Mouse (Mus musculus) cerebellum, adult 8-10 months (tissue): ENCODE measurements around the gene Slc2a1.

Experiments
- DNase-seq: peaks from one replicate; pipeline ENCODE4 v3.0.0; 2022

Gene Slc2a1

DNA sequence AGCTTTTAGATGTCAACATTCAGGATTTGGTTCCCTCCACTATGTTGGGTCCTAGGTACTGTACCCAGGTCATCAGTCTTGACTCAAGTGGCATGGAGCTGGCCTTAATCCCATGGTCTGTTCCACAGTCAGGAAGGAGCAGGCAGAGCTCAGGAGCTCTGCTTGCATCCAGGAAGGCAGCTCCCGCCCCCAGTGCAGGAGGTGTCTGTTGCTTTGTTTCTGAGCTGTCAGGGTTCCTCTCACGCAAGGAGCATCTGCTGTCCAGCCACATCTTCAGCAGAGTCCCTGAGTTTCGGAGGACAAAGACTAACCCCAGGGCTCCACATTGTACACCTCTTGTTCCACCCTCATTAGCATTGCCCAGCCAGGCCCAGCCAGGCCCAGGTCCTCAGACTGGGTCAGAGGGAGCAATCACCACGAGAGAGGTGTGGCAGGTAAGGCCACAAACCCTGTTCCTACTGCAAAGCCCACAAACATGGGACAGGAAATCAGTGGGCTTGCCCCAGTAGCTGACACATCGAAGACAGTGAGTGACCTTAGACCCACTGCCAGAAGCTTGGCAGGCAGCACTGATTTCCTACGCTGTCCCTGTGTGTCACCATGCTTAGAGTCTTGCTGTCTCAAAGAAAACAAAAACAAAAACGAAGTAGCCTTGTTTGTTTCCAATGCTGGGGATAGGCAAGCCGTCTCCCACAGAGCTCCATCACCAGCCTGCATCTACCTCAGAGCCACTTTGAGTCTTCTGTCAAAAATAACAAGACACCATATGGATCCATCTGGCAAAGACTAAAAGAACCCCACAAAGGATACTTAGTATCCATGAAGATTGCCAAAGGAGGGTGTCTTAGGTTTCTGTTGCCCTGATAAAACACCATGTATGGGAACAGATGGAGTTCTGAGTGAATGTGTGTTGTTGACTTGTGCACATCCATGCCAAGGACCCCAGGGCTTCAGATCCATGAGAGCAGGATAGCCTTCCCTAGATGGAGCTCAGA lies 10.0 kb upstream of the Slc2a1 start:
- no peak for DNase-seq

DNA sequence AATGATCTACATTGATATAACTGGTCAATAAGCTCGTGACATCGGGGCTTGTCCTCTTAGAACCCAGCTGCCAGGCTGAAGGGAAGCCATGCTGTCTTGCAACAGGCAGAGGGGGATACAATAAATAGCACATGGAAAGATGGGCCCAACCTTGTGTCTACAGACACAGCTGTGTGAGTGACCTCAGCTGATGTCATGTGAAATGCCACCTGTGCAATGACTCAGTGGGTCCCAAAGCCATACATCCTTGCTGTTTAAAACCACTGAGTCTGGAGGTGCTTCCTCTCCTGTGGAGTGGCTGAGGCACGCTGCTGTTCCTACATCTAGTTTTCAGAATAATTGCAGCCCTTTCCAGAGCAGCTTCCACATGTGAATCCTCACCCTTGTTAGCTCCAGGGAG lies 7.1 kb upstream of the Slc2a1 start:
- DNase-seq: no peak

- DNase-seq: no peak
These were observed 6.0 kb upstream of the Slc2a1 start for GRCm38 (mm10) chr4:119102350-119103126.

DNA sequence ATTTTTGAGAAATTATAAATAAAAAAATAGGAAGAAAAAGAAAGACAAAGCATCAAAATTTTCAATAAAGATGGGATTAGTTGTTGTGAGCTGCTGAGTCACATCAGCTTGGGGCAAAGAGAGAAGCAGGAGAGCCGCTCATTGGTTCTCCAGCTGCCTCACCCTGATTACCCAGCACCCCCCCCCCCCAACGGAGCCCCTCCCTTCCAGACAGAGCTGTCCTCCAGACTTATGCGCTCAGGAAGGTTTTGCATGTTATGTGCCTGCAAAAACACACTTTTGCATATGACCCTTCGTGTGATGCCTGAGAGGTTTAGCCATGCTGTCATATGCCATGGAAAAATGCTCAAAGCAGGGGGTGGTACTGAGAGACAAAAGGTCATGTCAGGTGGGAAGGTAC lies 3.7 kb upstream of the Slc2a1 start:
- no peak for DNase-seq

DNA sequence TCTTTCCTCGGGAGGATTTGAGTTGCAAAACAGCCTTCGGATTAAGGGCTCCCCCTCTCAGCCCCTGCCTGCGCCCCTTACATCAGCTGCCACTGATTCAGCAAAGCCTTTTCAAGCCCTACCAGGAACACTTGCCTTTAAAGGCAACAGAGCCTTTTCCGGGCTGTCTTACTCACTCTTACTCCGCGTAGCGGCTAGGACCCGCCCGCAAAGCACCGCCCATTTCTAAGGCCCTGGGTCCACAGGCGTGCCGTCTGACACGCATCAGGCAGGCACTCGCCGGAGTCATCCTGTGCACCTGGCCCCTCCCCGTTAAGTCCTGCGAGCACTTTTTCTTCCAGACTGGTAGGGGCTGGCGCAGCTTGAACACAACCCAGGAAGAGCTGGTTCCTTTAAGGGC lies 2.8 kb upstream of the Slc2a1 start:
- DNase-seq: no peak

GRCm38 (mm10) chr4:119107867-119108266 lies 644 bp upstream of the Slc2a1 start:
- DNase-seq: no peak

DNA sequence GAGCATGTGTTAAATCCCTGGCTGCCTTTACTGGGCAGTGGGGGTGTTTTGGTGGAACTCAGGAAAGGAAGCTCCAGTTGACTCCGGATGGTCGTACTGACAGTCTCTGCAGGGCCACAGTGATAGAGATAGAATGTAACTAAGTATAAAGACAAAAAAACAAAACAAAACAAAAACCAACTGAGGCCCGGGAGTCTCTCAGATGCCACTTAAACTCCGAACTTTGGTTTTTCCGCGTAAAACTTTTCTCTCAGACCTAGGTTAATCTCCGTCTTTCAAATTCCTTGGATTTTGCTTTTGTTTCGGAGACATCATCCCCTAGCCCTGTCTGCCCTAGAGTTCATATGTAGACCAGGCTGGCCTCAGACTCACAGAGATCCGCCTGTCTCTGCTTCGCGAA lies 1.1 kb downstream of the Slc2a1 start:
- DNase-seq: no peak

DNA sequence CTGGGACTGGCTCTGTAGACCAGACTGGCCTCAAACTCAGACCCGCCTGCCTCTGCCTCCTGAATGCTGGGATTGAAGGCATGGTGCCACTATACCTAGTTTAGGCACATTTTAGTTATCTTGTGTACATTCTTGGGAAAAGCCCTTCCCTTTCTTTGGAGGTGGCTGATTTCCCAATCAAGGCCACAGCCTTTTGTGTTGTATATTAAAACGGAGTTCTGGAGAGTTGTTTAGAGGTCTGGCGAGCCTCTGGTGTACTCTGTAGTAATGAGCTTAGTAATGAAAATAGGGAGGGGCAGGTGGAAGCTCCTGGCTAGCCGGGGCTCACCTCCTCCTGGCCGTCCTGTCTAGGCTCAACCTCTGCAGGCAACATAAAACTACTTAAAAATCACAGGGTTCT lies 2.0 kb downstream of the Slc2a1 start:
- no peak for DNase-seq

GRCm38 (mm10) chr4:119111410-119111809 lies 2.9 kb downstream of the Slc2a1 start:
- no peak for DNase-seq

- no peak for DNase-seq
These were observed 3.9 kb downstream of the Slc2a1 start for GRCm38 (mm10) chr4:119112256-119112885.

GRCm38 (mm10) chr4:119115611-119116070 lies 7.1 kb downstream of the Slc2a1 start:
- no peak for DNase-seq

DNA sequence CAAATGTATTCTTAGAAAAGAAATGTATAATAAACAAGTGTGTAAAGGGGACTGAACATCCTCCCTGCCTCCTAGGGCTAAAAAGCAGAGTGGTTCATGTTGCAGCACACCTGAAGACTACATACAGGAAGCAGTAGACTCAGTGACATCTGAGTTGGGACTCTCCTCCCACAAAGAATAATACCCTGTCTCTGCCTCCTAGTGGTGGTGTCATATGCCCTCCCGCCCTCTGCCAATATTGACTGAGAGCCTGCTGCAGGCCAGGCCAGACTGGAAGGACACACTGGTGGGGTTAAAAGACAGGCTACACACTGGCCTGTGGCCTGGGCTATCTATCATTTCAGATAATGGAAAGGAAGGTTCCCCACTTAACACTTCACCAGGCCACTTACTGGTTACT lies 7.8 kb downstream of the Slc2a1 start:
- no peak for DNase-seq

- no peak for DNase-seq
These were observed 9.1 kb downstream of the Slc2a1 start for GRCm38 (mm10) chr4:119117571-119117970.

GRCm38 (mm10) chr4:119118659-119119077 lies 10.2 kb downstream of the Slc2a1 start:
- DNase-seq: no peak

GRCm38 (mm10) chr4:119119354-119119753 lies 10.8 kb downstream of the Slc2a1 start:
- no peak for DNase-seq

- no peak for DNase-seq
These were observed 11.6 kb downstream of the Slc2a1 start for GRCm38 (mm10) chr4:119120095-119120494.

DNA sequence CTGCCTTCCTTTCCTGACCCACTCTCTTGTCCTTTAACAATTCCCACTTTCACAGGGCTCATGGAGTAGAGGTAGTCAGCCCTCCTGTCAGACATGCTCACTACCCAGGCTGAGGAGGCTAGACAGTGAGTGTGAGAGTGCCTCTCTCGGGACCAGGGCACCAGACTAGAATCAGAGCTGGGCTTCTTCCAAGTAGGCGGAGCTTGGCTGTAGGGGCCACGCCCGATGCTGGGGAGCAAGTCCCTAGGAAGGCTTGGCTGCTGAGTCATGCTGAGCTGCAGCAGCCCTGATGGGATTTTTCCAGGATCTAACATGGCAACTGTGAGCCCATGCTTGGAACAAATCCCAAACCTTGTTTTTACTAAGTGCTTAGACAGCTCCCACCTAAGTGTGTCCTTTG lies 12.7 kb downstream of the Slc2a1 start:
- DNase-seq: no peak

GRCm38 (mm10) chr4:119124771-119125273 lies 16.3 kb downstream of the Slc2a1 start:
- DNase-seq: no peak

DNA sequence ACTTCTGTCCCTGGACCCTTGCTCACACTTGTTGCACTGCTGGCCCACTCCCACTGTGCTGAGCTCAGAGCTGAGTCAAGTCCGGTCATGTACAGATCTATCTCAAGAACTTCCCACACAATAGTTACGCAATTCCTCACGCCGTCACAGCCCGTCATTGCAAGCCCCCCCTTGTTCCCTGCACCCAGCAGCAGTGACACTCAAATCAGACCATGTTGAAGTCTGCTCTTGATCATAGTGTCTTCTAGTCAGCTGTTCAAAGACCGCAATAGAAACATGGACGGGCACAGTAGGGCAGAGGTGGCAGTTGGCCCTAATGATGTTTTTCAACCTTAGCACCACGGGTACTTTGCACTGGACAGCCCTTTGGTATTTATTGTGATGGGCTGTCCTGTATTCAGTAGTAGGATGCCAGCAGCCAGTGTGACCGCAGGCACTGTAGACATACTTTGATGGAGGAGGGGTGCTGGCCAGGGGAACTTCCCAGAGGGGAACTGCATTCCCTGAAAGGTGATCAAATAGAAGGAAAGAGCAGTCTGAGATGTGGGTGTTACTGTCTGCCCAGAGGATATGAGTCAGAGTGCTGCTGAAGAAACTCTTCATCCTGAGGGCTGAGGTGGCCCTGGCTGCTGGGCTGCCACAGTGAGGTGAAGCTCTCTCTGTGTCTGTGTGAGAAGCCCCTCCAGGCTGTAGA lies 17.2 kb downstream of the Slc2a1 start:
- DNase-seq: no peak

DNA sequence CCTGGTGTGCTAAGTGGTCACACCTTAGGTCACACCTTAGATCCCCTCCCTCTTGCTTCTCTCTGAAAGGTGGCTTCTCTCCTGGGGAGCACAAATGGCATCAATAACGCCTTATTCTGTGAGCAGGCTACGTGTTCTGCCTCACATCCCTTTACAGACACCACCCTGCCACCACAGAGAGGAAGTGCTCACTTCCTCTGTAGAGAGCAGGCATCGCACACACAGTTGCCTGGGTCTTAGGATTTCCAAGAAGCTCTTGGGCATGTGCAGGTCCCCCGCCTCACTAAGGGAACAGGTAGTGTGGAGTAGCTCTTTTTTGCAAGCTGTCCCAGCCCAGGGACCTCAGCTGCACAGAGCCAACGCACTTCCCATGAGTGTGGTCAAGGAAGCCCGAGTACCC lies 18.7 kb downstream of the Slc2a1 start:
- DNase-seq: no peak

GRCm38 (mm10) chr4:119128547-119128946 lies 20.0 kb downstream of the Slc2a1 start:
- no peak for DNase-seq

DNA sequence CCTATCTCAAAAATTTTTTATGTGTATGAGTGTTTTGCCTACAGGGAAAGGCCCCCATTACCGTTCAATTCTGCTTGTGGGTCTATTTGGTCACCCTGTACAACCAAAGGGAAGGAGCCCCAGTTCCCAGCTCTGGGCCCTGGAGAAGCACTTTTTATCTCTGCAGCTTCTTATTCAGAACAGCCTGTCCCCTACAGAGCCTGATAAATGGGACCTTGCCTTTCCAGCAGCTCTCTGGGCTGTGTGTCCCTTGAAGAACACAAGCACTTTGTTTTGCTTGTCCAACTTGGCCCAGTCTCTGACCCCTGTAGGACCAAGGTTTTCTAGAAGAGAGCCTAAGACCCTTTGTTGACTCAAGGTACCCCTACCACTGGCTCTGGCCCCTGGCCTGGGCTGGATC lies 20.6 kb downstream of the Slc2a1 start:
- DNase-seq: no peak
